Mouse (Mus musculus): ENCODE measurements around the gene Usp49. TPM values are rescaled to one million over a fixed set of nuclear protein-coding genes. Genes with fewer than 3 reads are reported as not detected.

Usp49 gene
- 10.5 and 12.3 TPM in 2 replicates for polyA plus RNA-seq (2016; fragmentation: Nextera tagmentation; extraction: Ambion mirVana)

DNA sequence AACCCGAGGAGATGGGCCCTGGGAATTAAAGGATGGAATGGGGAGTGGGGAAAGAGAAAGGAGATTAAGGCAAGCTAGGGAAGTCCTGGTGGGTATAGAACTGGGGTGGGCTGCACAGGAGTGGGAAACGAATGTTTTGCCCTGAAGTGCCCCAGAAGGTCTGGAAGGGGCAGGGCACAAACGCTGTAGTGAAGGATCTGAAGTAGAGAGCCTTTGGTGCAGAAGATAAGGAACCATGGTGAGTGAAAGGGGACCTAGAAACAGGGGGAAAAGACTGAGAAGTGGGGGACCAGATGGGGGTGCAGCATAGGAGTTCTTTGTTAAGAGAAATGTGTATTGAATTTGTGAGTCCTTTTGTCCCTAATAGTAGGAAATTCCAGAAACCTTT lies at the start of gene Usp49:
Gene Usp49 (plus strand): TSS at position 13 of the 388 bp plus-strand sequence.
- 0% methylated on average over 3 of the region's 3 CpGs for WGBS
- Histone ChIP-seq H3K9ac (peak within 1 kb of the TSS; percentile 78), H3K4me3 (peak within 1 kb of the TSS; percentile 70), H3K27ac (peak within 1 kb of the TSS; percentile 92), H3K9me3 (replicated peaks) (no peaks in the 10 kb centered on the region), H3K36me3 (peaks cover 10% of the 10 kb centered on the region; the same call in 1 of the 2 replicates), H3K27me3 (no peaks in the 10 kb centered on the region), H3K4me2 (replicated peaks) (peak within 1 kb of the TSS; percentile 89), H3K4me1 (peaks cover 26% of the 10 kb centered on the region)
- no peak for ATAC-seq (ENCODE audit: low FRiP score)

DNA sequence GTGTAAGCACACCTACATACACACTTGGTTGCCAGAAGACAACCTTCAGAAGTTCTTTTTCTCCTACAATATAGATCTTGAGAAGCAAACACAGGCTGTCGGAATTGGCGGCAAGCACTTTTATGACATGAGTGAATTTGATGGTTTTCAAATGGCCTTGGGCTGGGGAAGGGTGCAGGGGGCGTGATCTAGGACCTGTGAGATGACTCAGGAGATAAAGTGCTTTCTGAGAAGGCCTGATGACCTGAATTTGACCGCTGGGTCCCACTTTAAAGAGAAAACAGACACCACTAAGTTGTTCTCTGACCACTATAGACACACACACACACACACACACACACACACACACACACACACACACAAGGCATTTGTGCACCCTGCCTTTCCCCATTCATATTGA lies 49.5 kb upstream of the Usp49 start:
- no peaks in the 10 kb centered on the region for H3K4me1 ChIP-seq
- H3K9ac ChIP-seq = no peak overlapping the region
- ATAC-seq (ENCODE audit: low FRiP score) = no peak
- no peak overlapping the region for H3K27ac ChIP-seq
- no peaks in the 10 kb centered on the region for H3K27me3 ChIP-seq
- H3K4me2 ChIP-seq (replicated peaks) = no peak overlapping the region
- WGBS = 93% methylated on average over 4 of the region's 4 CpGs
- H3K9me3 ChIP-seq (replicated peaks) = no peaks in the 10 kb centered on the region
- H3K4me3 ChIP-seq = no peak overlapping the region
- H3K36me3 ChIP-seq = no peaks in the 10 kb centered on the region

DNA sequence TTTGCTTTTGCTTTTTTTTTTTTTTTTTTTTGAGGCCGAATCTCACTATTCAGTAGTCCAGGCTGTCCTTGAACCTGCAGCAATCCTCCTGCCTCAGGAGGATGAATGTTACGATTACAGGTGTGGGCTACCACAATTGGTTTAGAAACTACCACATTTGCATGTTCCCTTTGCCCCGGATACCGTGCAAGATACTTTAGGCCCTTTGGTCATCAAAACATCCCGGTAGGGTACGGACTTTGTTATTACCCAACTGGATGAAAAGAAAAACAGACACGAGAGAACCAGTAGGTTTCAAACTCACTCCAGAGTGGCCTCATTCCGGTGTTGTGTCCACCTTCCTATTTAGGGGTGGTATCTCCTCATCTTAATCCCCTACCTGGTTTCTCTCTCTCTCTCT lies 42.0 kb upstream of the Usp49 start:
- Histone ChIP-seq H3K27ac (no peak overlapping the region), H3K4me3 (no peak overlapping the region), H3K27me3 (0 out of 2 replicates have a peak, but pooled peaks cover 6% of the 10 kb centered on the region), H3K36me3 (no peaks in the 10 kb centered on the region), H3K4me1 (0 out of 2 replicates have a peak, but pooled peaks cover 2% of the 10 kb centered on the region), H3K4me2 (replicated peaks) (no peak overlapping the region), H3K9me3 (replicated peaks) (no peaks in the 10 kb centered on the region), H3K9ac (no peak overlapping the region)
- WGBS = 84% methylated on average over 8 of the region's 8 CpGs
- no peak for ATAC-seq (ENCODE audit: low FRiP score)

- no peak for ATAC-seq (ENCODE audit: low FRiP score)
- no peak overlapping the region for H3K9ac ChIP-seq
- 0 out of 2 replicates have a peak, but pooled peaks cover 6% of the 10 kb centered on the region for H3K27me3 ChIP-seq
- no peak overlapping the region for H3K4me3 ChIP-seq
- no peak overlapping the region for H3K4me2 ChIP-seq (replicated peaks)
- peaks cover 22% of the 10 kb centered on the region for H3K4me1 ChIP-seq
- H3K9me3 ChIP-seq (replicated peaks) = no peaks in the 10 kb centered on the region
- no peak overlapping the region for H3K27ac ChIP-seq
- no peaks in the 10 kb centered on the region for H3K36me3 ChIP-seq
- WGBS = 86% methylated on average over 3 of the region's 3 CpGs
Measured at GRCm38 (mm10) chr17:47591073-47591472, 39.4 kb upstream of the Usp49 start.

GRCm38 (mm10) chr17:47593215-47593853 lies 37.2 kb upstream of the Usp49 start:
- Histone ChIP-seq H3K36me3 (no peaks in the 10 kb centered on the region), H3K4me3 (peak overlapping the region; percentile 67), H3K4me2 (replicated peaks) (peak overlapping the region; percentile 80), H3K27me3 (0 out of 2 replicates have a peak, but pooled peaks cover 6% of the 10 kb centered on the region), H3K9me3 (replicated peaks) (no peaks in the 10 kb centered on the region), H3K9ac (peak overlapping the region; percentile 70), H3K27ac (peak overlapping the region; percentile 93), H3K4me1 (peaks cover 41% of the 10 kb centered on the region)
- ATAC-seq (ENCODE audit: low FRiP score) = peak; percentile 85
- under 1% methylated on average over 57 of the region's 63 CpGs for WGBS

- Histone ChIP-seq H3K4me3 (peak overlapping the region; percentile 67), H3K9me3 (replicated peaks) (no peaks in the 10 kb centered on the region), H3K4me1 (peaks cover 41% of the 10 kb centered on the region), H3K36me3 (0 out of 2 replicates have a peak, but pooled peaks cover 4% of the 10 kb centered on the region), H3K4me2 (replicated peaks) (peak overlapping the region; percentile 80), H3K27ac (peak overlapping the region; percentile 93), H3K27me3 (0 out of 2 replicates have a peak, but pooled peaks cover 6% of the 10 kb centered on the region), H3K9ac (peak overlapping the region; percentile 70)
- 0% methylated on average over 13 of the region's 13 CpGs for WGBS
- 0 out of 2 replicates have a peak, but pooled peaks have one; percentile 0 for ATAC-seq (ENCODE audit: low FRiP score)
Measured at GRCm38 (mm10) chr17:47593854-47594182, 36.7 kb upstream of the Usp49 start.

GRCm38 (mm10) chr17:47594183-47594968 lies 36.1 kb upstream of the Usp49 start:
- no peak for ATAC-seq (ENCODE audit: low FRiP score)
- Histone ChIP-seq H3K9me3 (replicated peaks) (no peaks in the 10 kb centered on the region), H3K4me3 (peak overlapping the region; percentile 67), H3K36me3 (peaks cover 5% of the 10 kb centered on the region; the same call in 1 of the 2 replicates), H3K9ac (peak overlapping the region; percentile 70), H3K4me2 (replicated peaks) (peak overlapping the region; percentile 80), H3K27ac (peak overlapping the region; percentile 93), H3K27me3 (0 out of 2 replicates have a peak, but pooled peaks cover 6% of the 10 kb centered on the region), H3K4me1 (peaks cover 41% of the 10 kb centered on the region)
- under 1% methylated on average over 43 of the region's 43 CpGs for WGBS

GRCm38 (mm10) chr17:47594969-47595247 lies 35.6 kb upstream of the Usp49 start:
- WGBS = 2% methylated on average over 8 of the region's 9 CpGs
- H3K4me1 ChIP-seq = peaks cover 41% of the 10 kb centered on the region
- H3K4me2 ChIP-seq (replicated peaks) = peak overlapping the region; percentile 80
- H3K9me3 ChIP-seq (replicated peaks) = no peaks in the 10 kb centered on the region
- ATAC-seq (ENCODE audit: low FRiP score) = no peak
- H3K27me3 ChIP-seq = 0 out of 2 replicates have a peak, but pooled peaks cover 6% of the 10 kb centered on the region
- H3K4me3 ChIP-seq = peak overlapping the region; percentile 67
- peaks cover 10% of the 10 kb centered on the region; the same call in 1 of the 2 replicates for H3K36me3 ChIP-seq
- peak overlapping the region; percentile 93 for H3K27ac ChIP-seq
- H3K9ac ChIP-seq = peak overlapping the region; percentile 70

DNA sequence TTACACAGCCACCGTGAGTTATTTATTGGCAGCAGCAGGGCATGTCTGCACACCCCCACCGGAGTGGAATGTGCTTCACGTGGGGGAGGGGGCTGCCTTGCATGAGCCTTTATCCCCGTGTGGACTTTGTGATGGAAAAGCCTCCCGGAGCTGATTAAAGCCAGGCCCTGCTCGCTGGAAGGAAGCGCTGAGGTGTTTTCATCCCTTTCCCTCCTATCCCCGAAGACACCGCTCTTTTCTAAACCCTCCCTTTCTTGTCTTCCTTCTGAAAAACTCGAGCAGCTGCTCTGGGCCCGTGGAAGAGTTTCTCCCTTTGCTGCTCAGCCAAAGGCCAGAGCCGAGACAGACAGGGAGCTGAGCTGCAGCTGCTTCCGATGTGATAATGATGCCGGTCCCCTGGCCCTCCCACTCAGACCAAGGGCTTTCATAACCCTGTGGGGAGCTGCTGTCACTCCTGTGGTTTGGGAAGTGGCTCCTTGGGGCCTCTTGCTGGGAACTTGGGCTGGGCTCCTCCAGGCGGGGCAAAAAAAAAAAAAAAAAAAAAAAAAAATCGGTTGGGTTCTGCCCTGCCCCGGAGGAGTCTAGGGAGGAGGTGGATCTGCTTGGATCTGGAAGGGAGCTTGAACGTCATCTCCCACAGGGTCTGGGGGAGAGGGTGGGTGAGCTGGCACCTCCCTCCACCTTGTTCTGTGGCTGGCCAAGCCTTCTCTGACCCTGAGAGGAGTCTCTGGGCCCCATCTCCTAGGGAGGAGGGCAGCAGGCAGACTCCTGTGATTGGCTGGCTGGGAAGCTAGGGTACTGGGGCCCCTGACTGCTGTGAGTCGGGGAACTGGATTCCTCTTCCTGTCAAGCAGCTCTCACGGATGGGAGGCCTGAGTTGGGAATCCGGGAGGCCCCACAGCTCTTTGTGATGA lies 35.0 kb upstream of the Usp49 start:
- no peaks in the 10 kb centered on the region for H3K9me3 ChIP-seq (replicated peaks)
- peak overlapping the region; percentile 67 for H3K4me3 ChIP-seq
- under 1% methylated on average over 21 of the region's 21 CpGs for whole genome bisulfite sequencing
- H3K36me3 ChIP-seq = peaks cover 15% of the 10 kb centered on the region
- H3K4me1 ChIP-seq = peaks cover 41% of the 10 kb centered on the region
- H3K9ac ChIP-seq = peak overlapping the region; percentile 70
- peak; percentile 42 for ATAC-seq (ENCODE audit: low FRiP score)
- H3K4me2 ChIP-seq (replicated peaks) = peak overlapping the region; percentile 80
- 0 out of 2 replicates have a peak, but pooled peaks cover 6% of the 10 kb centered on the region for H3K27me3 ChIP-seq
- peak overlapping the region; percentile 93 for H3K27ac ChIP-seq

- 0 out of 2 replicates have a peak, but pooled peaks have one; percentile 3 for ATAC-seq (ENCODE audit: low FRiP score)
Measured at GRCm38 (mm10) chr17:47596162-47596838, 34.2 kb upstream of the Usp49 start.

GRCm38 (mm10) chr17:47596839-47597164 lies 33.7 kb upstream of the Usp49 start:
- H3K36me3 ChIP-seq = peaks cover 28% of the 10 kb centered on the region
- ATAC-seq (ENCODE audit: low FRiP score) = no peak
- WGBS = 80% methylated on average over 5 of the region's 5 CpGs
- no peak overlapping the region for H3K9ac ChIP-seq
- H3K4me2 ChIP-seq (replicated peaks) = peak overlapping the region; percentile 80
- H3K4me1 ChIP-seq = peaks cover 41% of the 10 kb centered on the region
- no peaks in the 10 kb centered on the region for H3K27me3 ChIP-seq
- peak overlapping the region; percentile 93; the same call in 1 of the 2 replicates for H3K27ac ChIP-seq
- H3K9me3 ChIP-seq (replicated peaks) = no peaks in the 10 kb centered on the region
- H3K4me3 ChIP-seq = peak overlapping the region; percentile 67

More at GRCm38 (mm10) chr17:47596162-47596838, 34.2 kb upstream of the Usp49 start:
- H3K4me2 ChIP-seq (replicated peaks) = peak overlapping the region; percentile 80
- H3K4me1 ChIP-seq = peaks cover 41% of the 10 kb centered on the region
- peaks cover 23% of the 10 kb centered on the region for H3K36me3 ChIP-seq
- no peaks in the 10 kb centered on the region for H3K27me3 ChIP-seq
- peak overlapping the region; percentile 67 for H3K4me3 ChIP-seq
- peak overlapping the region; percentile 93 for H3K27ac ChIP-seq
- 25% methylated on average over 6 of the region's 6 CpGs for WGBS
- H3K9ac ChIP-seq = peak overlapping the region; percentile 56
- no peaks in the 10 kb centered on the region for H3K9me3 ChIP-seq (replicated peaks)

Measured in hindbrain, embryonic 12.5 days (tissue).